Mouse (Mus musculus) testis, adult 2 months (tissue): ENCODE results near the gene Upb1.

Experiments used
- CTCF ChIP-seq: fragments of 200-500 bp; IDR thresholded peaks from 2 replicates; pipeline ENCODE4 v1.5.1; 2012; ENCODE audit warnings: low read depth, mild to moderate bottlenecking, inconsistent platforms, low read length, moderate library complexity; ENCODE audit not compliant: control insufficient read depth, insufficient read depth, insufficient replicate concordance
- POLR2A ChIP-seq: fragments of 200-500 bp; IDR thresholded peaks from 2 replicates; pipeline ENCODE4 v1.6.1; 2012; ENCODE audit warnings: low read depth, mild to moderate bottlenecking, inconsistent platforms, low read length, moderate library complexity; ENCODE audit not compliant: control insufficient read depth

GRCm38 (mm10) chr10:75418747-75419146, 17.8 kb downstream of the Upb1 start:
- TF ChIP-seq CTCF = no peak
- no peak for TF ChIP-seq POLR2A
